Mouse (Mus musculus): ENCODE data around the gene Nxnl2.

GRCm38 (mm10) chr13:51198186-51198585, 27.4 kb downstream of the Nxnl2 start:
- TF ChIP-seq CTCF (IDR thresholded peaks at IDR 0.05; ENCODE audit: low read depth) (no peak), EP300 (IDR thresholded peaks at IDR 0.05; ENCODE audit: low read depth) (no peak)

All from liver, postnatal 0 days (tissue).